In genomic region chr14:54643011-54643410, GRCm38 (mm10) we compare ENCODE assay signal across 22 mouse cellular contexts. TPM values are rescaled to one million over a fixed set of nuclear protein-coding genes. Genes with fewer than 3 reads are reported as not detected.
DNase-seq lines count a peak whose midpoint lies in the region; ATAC-seq lines count a peak whose summit lies in the region.
"Had no signal": no experiment of that assay in that cellular context is flagged by ENCODE, and none has a peak within 500 bp of the region (broad histone marks: within the 10 kb centered on the region; RNA-seq: fewer than 3 reads in every experiment).

No protein-coding gene starts in this region.

- no peaks in the 10 kb centered on the region for H3K9me3 ChIP-seq in hindbrain, embryonic 13.5 days
- H3K9me3 ChIP-seq in hindbrain, embryonic 10.5 days, result no peaks in the 10 kb centered on the region
- H3K9me3 ChIP-seq in midbrain, embryonic 15.5 days, result no peaks in the 10 kb centered on the region
- no peaks in the 10 kb centered on the region for H3K9me3 ChIP-seq in midbrain, embryonic 14.5 days (ENCODE audit: control insufficient read depth, low read length)
- H3K9me3 ChIP-seq: embryonic facial prominence, embryonic 10.5 days; intestine, embryonic 15.5 days had no signal

- no peak for DNase-seq in hindbrain, embryonic 10.5 days (ENCODE audit: low spot score)
- DNase-seq in midbrain, embryonic 14.5 days, result no peak
- peak; percentile 51 for DNase-seq in MN1 (ENCODE audit: low spot score)
- no peak for DNase-seq in layer of hippocampus, postnatal 36 days
- no peak for DNase-seq in gastrocnemius, postnatal 14 days
- DNase-seq: adrenal gland, adult 2 months; adrenal gland, postnatal 25 days; B cell, adult 2 months; gastrocnemius, postnatal 25 days; heart, postnatal 10 days; heart, postnatal 4 days had no signal

- peaks cover 68% of the 10 kb centered on the region for H3K36me3 ChIP-seq in hindbrain, embryonic 13.5 days
- H3K36me3 ChIP-seq in hindbrain, embryonic 10.5 days, result peaks cover 78% of the 10 kb centered on the region
- peaks cover 56% of the 10 kb centered on the region for H3K36me3 ChIP-seq in midbrain, embryonic 15.5 days (replicated peaks)
- peaks cover 75% of the 10 kb centered on the region for H3K36me3 ChIP-seq in midbrain, embryonic 14.5 days (ENCODE audit: control insufficient read depth, insufficient read depth, low read length)

- peaks cover 34% of the 10 kb centered on the region for H3K4me1 ChIP-seq in hindbrain, embryonic 13.5 days (replicated peaks)
- peaks cover 31% of the 10 kb centered on the region for H3K4me1 ChIP-seq in hindbrain, embryonic 10.5 days (replicated peaks)
- peaks cover 25% of the 10 kb centered on the region for H3K4me1 ChIP-seq in midbrain, embryonic 15.5 days
- H3K4me1 ChIP-seq in midbrain, embryonic 14.5 days (ENCODE audit: control insufficient read depth, insufficient read depth, low read length), result peaks cover 15% of the 10 kb centered on the region

- 87% methylated on average over 2 of the region's 2 CpGs for WGBS in hindbrain, embryonic 13.5 days
- WGBS in hindbrain, embryonic 10.5 days, result 90% methylated on average over 2 of the region's 2 CpGs
- 82% methylated on average over 2 of the region's 2 CpGs for WGBS in midbrain, embryonic 15.5 days
- WGBS in midbrain, embryonic 14.5 days, result 77% methylated on average over 2 of the region's 2 CpGs

- no peak overlapping the region for H3K4me3 ChIP-seq in hindbrain, embryonic 13.5 days
- no peak overlapping the region for H3K4me3 ChIP-seq in hindbrain, embryonic 10.5 days
- no peak overlapping the region for H3K4me3 ChIP-seq in midbrain, embryonic 15.5 days
- H3K4me3 ChIP-seq in midbrain, embryonic 14.5 days (replicated peaks; ENCODE audit: low read depth, low read length), result no peak overlapping the region
- H3K4me3 ChIP-seq: embryonic facial prominence, embryonic 10.5 days; intestine, embryonic 15.5 days had no signal

- no peak overlapping the region for H3K4me2 ChIP-seq in hindbrain, embryonic 13.5 days
- no peak overlapping the region for H3K4me2 ChIP-seq in midbrain, embryonic 15.5 days
- no peak overlapping the region for H3K4me2 ChIP-seq in midbrain, embryonic 14.5 days (ENCODE audit: low read length)
- H3K4me2 ChIP-seq: hindbrain, embryonic 14.5 days; intestine, embryonic 15.5 days had no signal

- no peak for ATAC-seq in hindbrain, embryonic 13.5 days (ENCODE audit: low FRiP score)
- ATAC-seq in midbrain, embryonic 15.5 days (replicated peaks), result no peak
- no peak for ATAC-seq in midbrain, embryonic 14.5 days (ENCODE audit: low FRiP score, low TSS enrichment)
- ATAC-seq: CD4-positive, CD25-positive, alpha-beta regulatory T cell, adult 4 months; forebrain, embryonic 16.5 days; intestine, embryonic 15.5 days had no signal

- H3K27ac ChIP-seq in hindbrain, embryonic 13.5 days, result no peak overlapping the region
- H3K27ac ChIP-seq in hindbrain, embryonic 10.5 days, result no peak overlapping the region
- 0 out of 2 replicates have a peak overlapping the region, but pooled peaks have one; percentile 26 for H3K27ac ChIP-seq in midbrain, embryonic 15.5 days
- H3K27ac ChIP-seq in midbrain, embryonic 14.5 days (replicated peaks; ENCODE audit: low read depth, low read length), result no peak overlapping the region
- H3K27ac ChIP-seq: embryonic facial prominence, embryonic 10.5 days; hindbrain, embryonic 14.5 days; intestine, embryonic 15.5 days had no signal

- no peaks in the 10 kb centered on the region for H3K27me3 ChIP-seq in hindbrain, embryonic 13.5 days
- H3K27me3 ChIP-seq in hindbrain, embryonic 10.5 days (ENCODE audit: insufficient read depth, poor library complexity, severe bottlenecking), result no peaks in the 10 kb centered on the region
- no peaks in the 10 kb centered on the region for H3K27me3 ChIP-seq in midbrain, embryonic 15.5 days (replicated peaks)
- H3K27me3 ChIP-seq in midbrain, embryonic 14.5 days (ENCODE audit: control insufficient read depth, insufficient read depth, low read length), result no peaks in the 10 kb centered on the region
- H3K27me3 ChIP-seq: intestine, embryonic 15.5 days had no signal

- 0 out of 2 replicates have a peak overlapping the region, but pooled peaks have one; percentile 2 for H3K9ac ChIP-seq in hindbrain, embryonic 13.5 days
- H3K9ac ChIP-seq in midbrain, embryonic 15.5 days, result no peak overlapping the region
- no peak overlapping the region for H3K9ac ChIP-seq in midbrain, embryonic 14.5 days (replicated peaks; ENCODE audit: low read length)
- H3K9ac ChIP-seq: hindbrain, embryonic 14.5 days; intestine, embryonic 15.5 days had no signal

- intact Hi-C loops in gastrocnemius, postnatal 14 days (cut with DNase I; ENCODE audit: low total_unique reads), result loop anchor here (5.0 kb wide), 1 partner anchor 76 kb away; no protein-coding TSS in a partner anchor

RNA-seq across cellular contexts. Expression of gene Cdh24, which starts 1.8 kb away (rescaled TPM):
- polyA plus RNA-seq in hindbrain, embryonic 13.5 days (2015; fragmentation: Nextera tagmentation; extraction: Ambion mirVana), result 8.6 and 9.4 TPM in 2 replicates
- 4.5 and 7.1 TPM in 2 replicates for polyA plus RNA-seq in hindbrain, embryonic 10.5 days (2016; fragmentation: Nextera tagmentation; extraction: Ambion mirVana)
- polyA plus RNA-seq in midbrain, embryonic 15.5 days (2015; fragmentation: Nextera tagmentation; extraction: Ambion mirVana), result 14.1 and 15.5 TPM in 2 replicates
- polyA plus RNA-seq in midbrain, embryonic 14.5 days (2014; fragmentation: Nextera tagmentation; extraction: Ambion mirVana), result 11.6 and 12.4 TPM in 2 replicates
- total RNA-seq in layer of hippocampus, postnatal 36 days (2021), result 10 to 100 TPM; 23.6 to 24.5 TPM
- total RNA-seq in gastrocnemius, postnatal 14 days (2021), result under 1 TPM; 0.53 to 0.55 TPM

RNA-seq across cellular contexts. Expression of gene Gm17606, which starts 2.3 kb away (rescaled TPM):
- not detected in 2 replicates for polyA plus RNA-seq in hindbrain, embryonic 13.5 days (2015; fragmentation: Nextera tagmentation; extraction: Ambion mirVana)
- polyA plus RNA-seq in hindbrain, embryonic 10.5 days (2016; fragmentation: Nextera tagmentation; extraction: Ambion mirVana), result not detected in 2 replicates
- not detected in 2 replicates for polyA plus RNA-seq in midbrain, embryonic 15.5 days (2015; fragmentation: Nextera tagmentation; extraction: Ambion mirVana)
- polyA plus RNA-seq in midbrain, embryonic 14.5 days (2014; fragmentation: Nextera tagmentation; extraction: Ambion mirVana), result not detected in 2 replicates
- not detected for total RNA-seq in layer of hippocampus, postnatal 36 days (2021)
- not detected for total RNA-seq in gastrocnemius, postnatal 14 days (2021)
- total RNA-seq: adrenal gland, adult 2 months; adrenal gland, postnatal 25 days; gastrocnemius, adult 18-20 months; gastrocnemius, postnatal 25 days; granulocyte monocyte progenitor cell, adult 5-6 weeks; heart, postnatal 10 days; heart, postnatal 4 days had no signal
- polyA plus RNA-seq: adrenal gland, adult 2 months; CD4-positive, CD25-positive, alpha-beta regulatory T cell, adult 4 months; embryonic facial prominence, embryonic 10.5 days; embryonic facial prominence, embryonic 14.5 days; heart, embryonic 14.5 days; hindbrain, embryonic 14.5 days; intestine, embryonic 15.5 days had no signal

RNA-seq across cellular contexts. Expression of gene Psmb11, which starts 21.8 kb away (rescaled TPM):
- polyA plus RNA-seq in hindbrain, embryonic 13.5 days (2015; fragmentation: Nextera tagmentation; extraction: Ambion mirVana), result not detected in 2 replicates
- 0.04 and 0.16 TPM in 2 replicates for polyA plus RNA-seq in hindbrain, embryonic 10.5 days (2016; fragmentation: Nextera tagmentation; extraction: Ambion mirVana)
- not detected in 2 replicates for polyA plus RNA-seq in midbrain, embryonic 15.5 days (2015; fragmentation: Nextera tagmentation; extraction: Ambion mirVana)
- polyA plus RNA-seq in midbrain, embryonic 14.5 days (2014; fragmentation: Nextera tagmentation; extraction: Ambion mirVana), result 0.18 TPM in 1 of 2 replicates, not detected in the other
- total RNA-seq in layer of hippocampus, postnatal 36 days (2021), result under 1 TPM; 0.23 to 0.27 TPM
- total RNA-seq in gastrocnemius, postnatal 14 days (2021), result not detected
- total RNA-seq: adrenal gland, adult 2 months; adrenal gland, postnatal 25 days; gastrocnemius, adult 18-20 months; gastrocnemius, postnatal 25 days; heart, postnatal 10 days; heart, postnatal 4 days had no signal
- polyA plus RNA-seq: adrenal gland, adult 2 months; CD4-positive, CD25-positive, alpha-beta regulatory T cell, adult 4 months; embryonic facial prominence, embryonic 14.5 days; forebrain, embryonic 16.5 days; heart, embryonic 14.5 days; intestine, embryonic 15.5 days had no signal

RNA-seq across cellular contexts. Expression of gene Psmb5, which starts 25.2 kb away (rescaled TPM):
- 439 and 447 TPM in 2 replicates for polyA plus RNA-seq in hindbrain, embryonic 13.5 days (2015; fragmentation: Nextera tagmentation; extraction: Ambion mirVana)
- 500 and 517 TPM in 2 replicates for polyA plus RNA-seq in hindbrain, embryonic 10.5 days (2016; fragmentation: Nextera tagmentation; extraction: Ambion mirVana)
- polyA plus RNA-seq in midbrain, embryonic 15.5 days (2015; fragmentation: Nextera tagmentation; extraction: Ambion mirVana), result 445 and 463 TPM in 2 replicates
- polyA plus RNA-seq in midbrain, embryonic 14.5 days (2014; fragmentation: Nextera tagmentation; extraction: Ambion mirVana), result 409 and 454 TPM in 2 replicates
- 100 to 1,000 TPM; 203 to 230 TPM for total RNA-seq in layer of hippocampus, postnatal 36 days (2021)
- 100 to 1,000 TPM; 196 to 203 TPM for total RNA-seq in gastrocnemius, postnatal 14 days (2021)

RNA-seq across cellular contexts. Expression of gene 4931414P19Rik, which starts 37.2 kb away (rescaled TPM):
- 6.8 and 7.6 TPM in 2 replicates for polyA plus RNA-seq in hindbrain, embryonic 13.5 days (2015; fragmentation: Nextera tagmentation; extraction: Ambion mirVana)
- 8.3 and 9.5 TPM in 2 replicates for polyA plus RNA-seq in hindbrain, embryonic 10.5 days (2016; fragmentation: Nextera tagmentation; extraction: Ambion mirVana)
- 6.7 and 9.0 TPM in 2 replicates for polyA plus RNA-seq in midbrain, embryonic 15.5 days (2015; fragmentation: Nextera tagmentation; extraction: Ambion mirVana)
- 5.4 and 6.1 TPM in 2 replicates for polyA plus RNA-seq in midbrain, embryonic 14.5 days (2014; fragmentation: Nextera tagmentation; extraction: Ambion mirVana)
- total RNA-seq in layer of hippocampus, postnatal 36 days (2021), result 1 to 10 TPM; 4.7 to 5.5 TPM
- total RNA-seq in gastrocnemius, postnatal 14 days (2021), result 1 to 10 TPM; 2.9 to 3.3 TPM
